Mouse (Mus musculus) spleen, adult 12 weeks (tissue): Measurements from ENCODE around the gene Pigv.
A peak's percentile ranks its signal among the peaks of the same experiment; 100 is the strongest.

Experiments
- DNase-seq: peaks from one replicate; pipeline ENCODE4 v3.0.0; 2022; ENCODE audit warnings: low spot score

Pigv gene

DNA sequence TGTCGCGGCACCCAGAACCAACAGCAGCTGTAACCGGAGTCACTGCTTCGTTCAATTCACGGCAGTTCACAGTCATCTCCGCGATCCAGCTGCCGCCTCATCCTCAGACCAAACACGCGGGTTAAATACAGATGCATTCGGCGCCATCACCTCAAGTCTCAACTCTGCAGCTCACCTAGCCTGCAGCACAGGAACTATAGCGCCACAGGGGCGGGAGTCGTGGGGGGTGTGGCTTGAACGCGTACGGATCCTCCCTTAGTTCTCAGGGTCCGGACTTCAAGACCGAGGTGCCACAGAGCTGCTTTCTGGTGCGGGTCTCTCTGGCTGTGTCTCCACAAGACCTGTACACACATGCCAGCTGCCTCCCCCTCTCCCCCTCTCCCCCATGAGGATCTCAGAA lies 26.8 kb downstream of the Pigv start:
- no peak for DNase-seq

DNA sequence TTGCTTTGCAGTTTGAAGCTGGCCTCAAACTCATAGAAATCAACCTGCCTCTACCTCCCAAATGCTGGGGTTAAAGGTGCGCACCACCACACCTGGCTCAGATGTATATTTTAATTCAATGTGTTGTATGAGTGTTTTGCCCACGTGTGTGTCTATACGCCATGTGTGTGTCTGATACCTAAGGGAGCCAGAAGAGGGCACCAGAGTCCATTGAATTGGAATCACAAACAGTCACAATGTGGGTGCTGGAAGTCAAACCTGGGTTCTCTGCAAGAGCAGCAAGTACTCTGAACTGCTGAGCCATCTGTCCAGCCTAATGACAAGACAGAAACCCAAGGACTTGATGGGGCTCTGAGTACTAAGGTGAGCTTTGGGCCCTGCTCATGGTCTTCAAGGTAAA lies 27.3 kb downstream of the Pigv start:
- no peak for DNase-seq

DNA sequence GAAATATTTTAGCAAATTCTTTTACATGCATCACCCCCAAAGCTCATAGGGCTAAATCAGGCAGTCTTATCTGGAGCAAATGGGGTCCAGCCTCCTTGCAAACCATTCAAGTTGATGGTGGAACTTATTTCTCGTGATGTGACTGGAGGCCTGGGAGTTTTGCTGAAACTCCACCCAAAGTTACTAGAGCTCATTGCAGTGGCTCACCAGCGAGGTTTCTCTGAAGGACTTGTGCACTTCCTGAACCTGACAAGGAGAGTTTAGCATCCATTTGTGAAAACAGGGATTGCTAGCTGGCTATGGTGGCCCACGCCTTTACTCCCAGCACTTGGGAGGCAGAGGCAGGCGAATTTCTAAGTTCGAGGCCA lies 38.4 kb downstream of the Pigv start:
- DNase-seq = no peak

GRCm38 (mm10) chr4:133633332-133634042 lies 39.0 kb downstream of the Pigv start:
- DNase-seq = peak; percentile 86

DNA sequence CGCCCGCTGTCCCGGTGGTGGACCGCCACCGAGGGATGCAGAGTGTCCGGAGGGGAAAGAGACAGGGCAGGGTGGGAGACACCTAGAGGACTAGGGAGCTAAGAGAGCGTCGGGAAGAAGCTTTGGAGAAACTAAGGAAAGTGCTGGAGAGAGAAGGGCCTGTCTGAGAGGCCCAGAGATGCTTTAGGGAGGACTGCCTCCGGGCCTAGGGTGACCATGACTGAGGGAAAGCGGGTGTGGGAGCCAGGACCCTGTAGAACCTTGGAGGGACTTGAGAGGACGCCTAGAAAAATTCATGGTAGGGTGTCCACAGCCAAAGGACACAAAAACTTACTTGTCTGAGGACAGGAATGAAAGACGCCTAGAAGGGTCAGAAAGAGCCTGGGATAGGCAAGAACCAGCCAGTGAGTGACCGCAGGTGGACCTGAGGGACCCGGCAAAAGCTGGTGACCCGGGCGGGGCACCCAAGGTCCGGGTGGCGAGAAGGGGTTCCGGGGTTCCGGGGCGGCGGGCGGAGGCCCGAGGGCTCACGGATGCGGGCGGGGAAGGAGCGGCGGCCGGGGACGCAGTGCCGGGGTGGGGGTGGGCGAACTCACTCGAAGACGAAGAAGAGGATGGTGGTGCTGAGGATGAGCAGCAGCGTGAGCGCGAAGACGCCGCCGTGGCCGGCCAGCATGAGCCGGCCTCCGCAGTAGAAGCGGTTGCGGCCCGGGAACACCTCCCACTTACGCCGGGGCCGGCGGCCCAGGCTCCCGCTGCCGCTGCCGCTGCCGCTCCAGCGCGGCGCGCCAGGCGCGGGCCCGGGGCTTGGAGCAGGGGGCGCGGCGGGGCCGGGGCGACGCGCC lies 39.7 kb downstream of the Pigv start:
- no peak for DNase-seq

- peak; percentile 22 for DNase-seq
These were observed 40.6 kb downstream of the Pigv start for GRCm38 (mm10) chr4:133631769-133632411.

- DNase-seq = no peak
These were observed 41.2 kb downstream of the Pigv start for GRCm38 (mm10) chr4:133631071-133631768.

GRCm38 (mm10) chr4:133630326-133630920 lies 42.0 kb downstream of the Pigv start:
- no peak for DNase-seq

DNA sequence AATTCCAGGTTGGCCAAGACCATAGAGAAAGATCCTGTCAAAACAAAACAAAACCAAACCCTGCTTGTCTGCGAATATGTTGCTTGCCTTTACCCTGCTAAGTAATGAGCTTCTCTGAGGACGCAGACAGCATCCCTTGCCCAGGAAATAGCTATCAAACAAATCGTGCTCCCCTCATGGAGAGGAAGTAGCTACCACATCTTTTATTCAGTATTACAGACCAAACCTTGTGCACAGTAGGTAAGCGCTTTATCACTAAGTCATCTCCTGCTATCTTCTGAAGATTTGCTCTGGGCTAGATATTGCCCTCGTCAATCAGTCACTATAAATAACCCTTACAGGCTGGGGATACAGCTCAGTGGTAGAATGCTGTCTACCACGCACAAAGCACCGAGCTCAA lies 43.3 kb downstream of the Pigv start:
- DNase-seq = no peak

GRCm38 (mm10) chr4:133628517-133628916 lies 43.9 kb downstream of the Pigv start:
- no peak for DNase-seq

DNA sequence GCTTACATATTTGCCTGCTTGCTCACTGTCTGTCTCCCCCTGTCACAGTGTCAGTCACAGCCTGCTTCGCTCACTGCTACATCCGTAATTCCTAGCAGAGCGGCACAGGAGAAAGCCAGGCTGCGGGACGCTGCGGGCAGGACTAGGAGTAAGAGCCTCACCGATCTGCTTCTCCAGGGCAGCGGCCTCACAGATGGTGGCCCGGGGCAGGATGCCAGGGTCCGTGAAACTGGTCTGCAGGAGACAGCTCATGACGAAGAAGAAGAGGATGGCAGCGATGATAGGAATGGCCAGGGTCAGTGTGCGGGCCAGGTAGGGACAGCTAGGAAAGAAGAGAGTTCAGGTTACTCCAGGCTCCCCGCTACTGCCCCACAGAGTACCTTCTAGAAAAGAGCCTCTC lies 45.4 kb downstream of the Pigv start:
- DNase-seq = no peak

- no peak for DNase-seq
These were observed 45.8 kb downstream of the Pigv start for GRCm38 (mm10) chr4:133626621-133627020.

- DNase-seq = no peak
These were observed 46.2 kb downstream of the Pigv start for GRCm38 (mm10) chr4:133626221-133626620.

- DNase-seq = peak; percentile 33
These were observed 46.8 kb downstream of the Pigv start for GRCm38 (mm10) chr4:133625621-133626071.

DNA sequence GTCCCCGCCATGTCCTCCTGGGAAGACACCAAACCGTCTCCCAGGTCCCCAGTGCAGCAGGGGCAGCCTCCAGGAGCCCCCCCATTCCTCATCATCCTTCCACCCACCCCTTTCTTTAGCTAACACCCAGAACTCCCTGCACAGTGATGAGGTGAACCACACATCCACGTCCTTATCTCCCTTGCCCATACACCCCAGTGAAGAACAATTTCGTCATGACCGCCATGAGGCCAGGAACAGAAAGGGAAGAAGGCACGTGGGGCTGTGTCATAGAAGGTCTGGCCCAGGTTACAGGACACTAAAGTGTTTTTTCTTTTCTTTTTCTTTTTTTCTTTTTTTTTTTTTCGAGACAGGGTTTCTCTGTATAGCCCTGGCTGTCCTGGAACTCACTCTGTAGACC lies 47.6 kb downstream of the Pigv start:
- no peak for DNase-seq

DNA sequence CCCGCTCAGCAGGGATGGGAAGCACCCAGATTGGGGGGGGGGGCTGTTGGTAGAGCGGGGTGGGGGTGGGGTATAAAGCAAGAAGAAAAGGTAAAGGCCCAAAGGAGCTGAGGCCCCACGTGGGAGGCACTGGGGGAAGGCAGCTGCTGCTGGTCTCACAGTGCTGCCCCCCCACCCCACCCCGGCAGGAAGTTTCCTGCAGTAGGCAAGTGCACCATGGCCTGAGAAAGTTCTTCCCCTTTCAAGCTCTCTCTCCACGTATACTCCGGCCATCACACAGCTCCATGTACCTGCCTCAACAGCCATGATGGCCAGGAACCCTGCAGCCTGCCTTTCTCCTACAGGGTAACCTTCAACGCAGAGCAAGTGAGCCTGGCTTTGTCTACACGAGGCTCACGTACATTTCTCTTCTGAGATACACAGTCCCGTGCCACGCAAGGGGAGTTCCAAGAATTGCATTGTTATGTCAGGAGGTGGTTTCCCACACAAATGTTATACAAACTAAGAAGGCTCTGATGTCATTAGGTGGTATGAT lies 50.2 kb downstream of the Pigv start:
- DNase-seq = no peak

DNA sequence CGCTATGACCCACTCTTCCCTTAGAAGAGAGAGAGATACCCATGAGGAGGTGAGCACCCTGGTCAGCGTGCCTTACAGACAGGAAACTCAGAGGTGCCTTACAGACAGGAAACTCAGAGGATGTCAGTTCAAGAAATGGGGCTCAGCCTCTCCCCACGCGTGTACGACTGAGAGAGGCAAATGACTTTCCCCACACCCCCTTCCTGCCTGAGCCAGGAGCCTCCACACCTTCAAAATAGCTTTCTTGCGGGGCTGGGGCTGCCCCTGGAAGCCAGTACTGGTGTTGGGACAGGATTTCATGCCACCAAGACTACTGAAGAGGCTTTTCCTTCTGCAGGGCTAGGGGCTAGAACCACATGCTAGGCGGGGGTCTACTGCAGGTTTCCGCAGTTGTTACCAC lies 51.8 kb downstream of the Pigv start:
- no peak for DNase-seq

DNA sequence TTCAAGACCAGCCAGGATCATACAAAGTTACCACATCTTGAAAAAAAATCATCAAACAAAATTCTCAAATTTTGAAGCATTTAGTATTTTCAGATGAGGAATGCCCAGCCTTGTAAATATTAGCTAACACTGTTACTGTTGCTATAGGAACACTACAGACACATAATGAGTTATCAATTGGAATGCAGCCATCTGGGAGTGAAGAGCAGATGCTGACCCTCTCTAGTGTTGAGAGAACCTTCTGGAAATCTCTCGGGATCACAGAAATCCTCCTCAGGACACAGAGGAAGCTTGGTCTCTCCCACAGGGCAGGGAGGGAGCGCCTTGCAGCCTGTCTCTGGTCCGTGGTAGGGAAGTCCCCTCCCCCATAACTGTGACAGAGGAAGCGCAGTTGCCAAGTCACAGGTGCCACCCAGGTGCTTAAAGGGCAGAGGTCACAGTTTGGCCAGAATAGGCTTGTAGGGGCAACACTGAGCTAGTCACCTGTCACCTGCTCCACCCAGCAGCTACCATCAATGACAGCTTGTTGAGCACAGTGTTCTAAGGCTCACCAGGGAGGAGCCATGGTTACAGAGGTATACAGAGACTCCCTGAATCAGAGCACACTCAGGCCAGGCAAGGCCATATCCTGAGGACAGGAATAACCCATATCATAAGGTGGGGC lies 52.8 kb downstream of the Pigv start:
- DNase-seq = no peak

DNA sequence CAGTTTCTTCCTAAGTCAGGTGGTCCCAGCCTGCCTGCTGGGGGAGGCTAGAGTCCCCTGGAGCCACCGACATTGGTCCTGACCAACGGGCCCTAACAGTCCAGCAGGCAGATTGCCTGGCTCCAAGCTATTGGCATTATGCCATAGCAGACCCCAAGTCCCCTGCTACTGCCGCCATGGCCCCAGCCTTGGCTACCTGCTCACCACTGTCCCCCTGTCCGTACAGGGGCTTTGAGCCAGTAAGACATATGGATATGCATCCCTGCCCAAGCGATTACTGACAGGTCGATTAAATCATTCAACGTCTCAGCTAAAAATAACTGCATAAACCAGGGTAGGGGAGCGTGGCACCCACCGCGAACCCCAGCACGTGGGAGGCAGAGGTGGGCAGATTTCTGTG lies 54.5 kb downstream of the Pigv start:
- DNase-seq = no peak

DNA sequence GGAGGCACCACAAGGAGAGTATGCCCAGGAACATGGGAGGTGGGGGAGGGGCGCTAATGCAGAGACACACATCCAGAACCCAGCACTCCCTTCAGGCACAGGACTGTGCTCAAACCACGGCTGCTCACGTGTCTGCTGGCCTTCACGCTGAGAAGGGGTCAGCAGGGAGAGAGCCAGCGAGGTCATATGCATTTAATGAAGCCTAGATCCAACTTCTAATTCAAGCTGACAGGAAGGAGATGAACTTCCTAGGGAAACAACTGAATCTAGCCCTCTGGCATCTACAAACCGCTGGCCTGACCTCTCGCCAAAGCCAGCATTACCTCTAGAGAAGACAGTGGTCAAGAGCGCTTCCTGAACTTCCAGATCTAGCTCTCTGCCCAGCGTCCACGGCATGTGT lies 57.0 kb downstream of the Pigv start:
- DNase-seq = no peak

GRCm38 (mm10) chr4:133614274-133614761 lies 58.1 kb downstream of the Pigv start:
- no peak for DNase-seq
